Mouse (Mus musculus): Measurements from ENCODE around the gene Spag9. TPM values are rescaled to one million over a fixed set of nuclear protein-coding genes. Genes with fewer than 3 reads are reported as not detected.

The Spag9 gene
- polyA plus RNA-seq, 1 experiment from 2014 or later = 40.4 TPM

- H3K4me2 ChIP-seq = no peak overlapping the region
- no peak overlapping the region for H3K9ac ChIP-seq (ENCODE audit: low read depth, low read length)
- H3K4me3 ChIP-seq (ENCODE audit: low read depth, low read length) = no peak overlapping the region
- H3K27me3 ChIP-seq (ENCODE audit: control insufficient read depth, insufficient read depth, low read length) = no peaks in the 10 kb centered on the region
- 68% methylated on average over 7 of the region's 7 CpGs for WGBS (ENCODE audit: insufficient replicate concordance)
- no peak overlapping the region for H3K27ac ChIP-seq (ENCODE audit: low read depth, low read length)
- H3K4me1 ChIP-seq (ENCODE audit: control insufficient read depth, insufficient read depth, low read length) = peaks cover 10% of the 10 kb centered on the region
- no peaks in the 10 kb centered on the region for H3K9me3 ChIP-seq (replicated peaks; ENCODE audit: control insufficient read depth, low read length)
- no peaks in the 10 kb centered on the region for H3K36me3 ChIP-seq (ENCODE audit: control insufficient read depth, insufficient read depth, low read length)
- ATAC-seq (replicated peaks; ENCODE audit: insufficient number of reproducible peaks, low FRiP score, low TSS enrichment) = no peak
These were observed 179.4 kb downstream of the Spag9 start for GRCm38 (mm10) chr11:94175288-94175687.

Other genes starting within 250 kb of the Spag9 start
- gene Utp18, start 110.3 kb upstream of the Spag9 start, polyA plus RNA-seq (2014; fragmentation: Nextera tagmentation; extraction: Ambion mirVana) = 23.8 and 25.2 TPM in 2 replicates
- 18.2 and 19.7 TPM in 2 replicates for gene Mbtd1, start 110.2 kb upstream of the Spag9 start, polyA plus RNA-seq (2014; fragmentation: Nextera tagmentation; extraction: Ambion mirVana)
- gene Nme2, start 39.8 kb upstream of the Spag9 start, polyA plus RNA-seq (2014; fragmentation: Nextera tagmentation; extraction: Ambion mirVana) = 277 and 316 TPM in 2 replicates
- gene Gm20390, start 27.8 kb upstream of the Spag9 start, polyA plus RNA-seq (2014; fragmentation: Nextera tagmentation; extraction: Ambion mirVana) = 308 and 315 TPM in 2 replicates
- gene Nme1, start 27.6 kb upstream of the Spag9 start, polyA plus RNA-seq (2014; fragmentation: Nextera tagmentation; extraction: Ambion mirVana) = 135 and 136 TPM in 2 replicates
- 27.3 and 29.7 TPM in 2 replicates for gene Tob1, start 215.4 kb downstream of the Spag9 start, polyA plus RNA-seq (2014; fragmentation: Nextera tagmentation; extraction: Ambion mirVana)
- 1.1 and 1.8 TPM in 2 replicates for gene Wfikkn2, start 249.9 kb downstream of the Spag9 start, polyA plus RNA-seq (2014; fragmentation: Nextera tagmentation; extraction: Ambion mirVana)

All from heart, embryonic 11.5 days (tissue).